Mouse (Mus musculus): ENCODE data around the gene Samd11. TPM values are rescaled to one million over a fixed set of nuclear protein-coding genes. Genes with fewer than 3 reads are reported as not detected.
A peak's percentile ranks its signal among the peaks of the same experiment; 100 is the strongest.

Gene Samd11
- polyA plus RNA-seq, 1 experiment from 2014 or later, result 2.6 TPM

DNA sequence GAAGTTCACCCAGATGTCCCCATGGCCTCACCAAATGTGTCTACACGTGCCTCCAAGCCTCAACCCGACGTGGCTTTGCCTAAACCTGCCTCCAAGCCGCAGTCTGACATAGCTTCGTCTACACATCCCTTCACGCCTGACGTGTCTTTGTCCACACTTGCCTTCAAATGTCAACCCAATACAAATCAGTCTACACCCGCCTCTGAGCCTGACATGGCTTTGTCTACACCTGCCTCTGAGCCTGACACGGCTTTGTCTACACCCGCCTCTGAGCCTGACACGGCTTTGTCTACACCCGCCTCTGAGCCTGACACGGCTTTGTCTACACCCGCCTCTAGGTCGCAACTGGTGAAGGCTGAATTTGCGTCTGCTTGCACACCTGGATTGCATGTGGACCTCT lies 37.6 kb downstream of the Samd11 start:
- no peak overlapping the region for H3K4me2 ChIP-seq
- no peak overlapping the region for H3K9ac ChIP-seq (ENCODE audit: low read length)
- ATAC-seq (ENCODE audit: low FRiP score) (no peak), DNase-seq (ENCODE audit: low spot score, missing footprints) (no peak)
- H3K36me3 ChIP-seq (ENCODE audit: control insufficient read depth, insufficient read depth, low read length), result no peaks in the 10 kb centered on the region
- 84% methylated on average over 16 of the region's 16 CpGs for WGBS
- no peak overlapping the region for H3K4me3 ChIP-seq (ENCODE audit: low read depth, low read length)
- H3K27ac ChIP-seq (ENCODE audit: low read depth, low read length), result no peak overlapping the region
- H3K9me3 ChIP-seq (ENCODE audit: control insufficient read depth, low read length), result no peaks in the 10 kb centered on the region
- no peaks in the 10 kb centered on the region for H3K4me1 ChIP-seq (ENCODE audit: control insufficient read depth, insufficient read depth, low read length)
- H3K27me3 ChIP-seq (ENCODE audit: control insufficient read depth, insufficient read depth, low read length), result no peaks in the 10 kb centered on the region

DNA sequence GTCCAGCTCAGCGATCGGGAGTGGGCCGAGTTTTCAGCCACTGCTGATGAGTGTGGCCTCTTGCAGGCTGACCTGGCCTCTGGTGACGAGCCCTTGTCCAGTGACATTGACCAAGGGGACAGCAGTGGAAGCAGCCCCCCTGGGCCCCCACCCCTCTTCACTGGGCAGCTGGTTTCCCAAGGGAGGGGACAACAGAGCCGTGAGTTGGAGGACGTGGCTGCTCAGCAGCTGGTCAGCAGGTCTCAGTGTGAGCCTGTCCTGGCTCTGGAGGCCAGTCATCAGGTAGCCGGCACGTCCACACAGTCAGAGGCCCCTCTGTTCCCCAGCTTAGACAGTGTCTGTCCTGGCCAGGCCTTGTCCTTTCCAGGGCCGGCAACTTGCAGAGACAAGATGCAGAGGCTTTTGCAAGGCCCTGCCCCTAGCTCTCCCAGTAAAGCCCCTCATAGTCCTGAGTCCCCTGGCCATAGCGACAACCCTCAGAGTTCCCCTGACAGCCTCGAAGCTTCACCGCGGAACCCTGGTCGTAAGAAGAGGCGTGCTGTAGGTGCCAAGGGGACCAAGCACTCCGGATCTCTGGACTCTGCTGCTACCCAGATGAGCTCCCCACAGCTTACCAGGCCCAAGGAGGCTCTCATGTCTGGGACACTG lies 38.3 kb downstream of the Samd11 start:
- no peaks in the 10 kb centered on the region for H3K36me3 ChIP-seq (ENCODE audit: control insufficient read depth, insufficient read depth, low read length)
- H3K4me2 ChIP-seq, result no peak overlapping the region
- no peaks in the 10 kb centered on the region for H3K9me3 ChIP-seq (ENCODE audit: control insufficient read depth, low read length)
- no peak for ATAC-seq (ENCODE audit: low FRiP score)
- DNase-seq (ENCODE audit: low spot score, missing footprints), result no peak
- no peak overlapping the region for H3K9ac ChIP-seq (ENCODE audit: low read length)
- H3K4me3 ChIP-seq (ENCODE audit: low read depth, low read length), result no peak overlapping the region
- no peak overlapping the region for H3K27ac ChIP-seq (ENCODE audit: low read depth, low read length)
- 81% methylated on average over 16 of the region's 16 CpGs for WGBS
- H3K27me3 ChIP-seq (ENCODE audit: control insufficient read depth, insufficient read depth, low read length), result no peaks in the 10 kb centered on the region
- no peaks in the 10 kb centered on the region for H3K4me1 ChIP-seq (ENCODE audit: control insufficient read depth, insufficient read depth, low read length)

DNA sequence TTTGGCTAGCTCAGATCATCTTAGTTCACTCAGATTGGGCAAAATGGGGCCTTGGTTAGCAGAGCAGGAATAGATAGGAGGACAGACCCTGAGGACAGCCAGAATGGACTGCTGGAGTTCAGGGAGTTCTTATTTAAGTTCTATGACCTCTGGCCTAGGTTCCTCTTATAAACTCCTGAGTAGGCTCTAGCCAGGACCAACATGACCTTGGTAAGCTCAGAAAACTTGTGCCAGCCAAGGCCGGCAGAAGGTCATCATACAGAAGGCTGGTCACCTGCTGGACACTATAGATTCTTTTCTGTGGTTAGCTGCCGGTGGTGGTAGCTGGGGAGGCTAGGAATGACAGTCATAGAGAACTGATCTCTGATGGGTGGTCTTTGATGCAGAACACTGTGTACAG lies 39.3 kb downstream of the Samd11 start:
- Histone ChIP-seq H3K4me2 (no peak overlapping the region), H3K4me3 (ENCODE audit: low read depth, low read length) (no peak overlapping the region), H3K36me3 (ENCODE audit: control insufficient read depth, insufficient read depth, low read length) (no peaks in the 10 kb centered on the region), H3K9me3 (ENCODE audit: control insufficient read depth, low read length) (no peaks in the 10 kb centered on the region), H3K4me1 (ENCODE audit: control insufficient read depth, insufficient read depth, low read length) (no peaks in the 10 kb centered on the region), H3K27me3 (ENCODE audit: control insufficient read depth, insufficient read depth, low read length) (no peaks in the 10 kb centered on the region), H3K27ac (ENCODE audit: low read depth, low read length) (no peak overlapping the region), H3K9ac (ENCODE audit: low read length) (no peak overlapping the region)
- no peak for ATAC-seq (ENCODE audit: low FRiP score)
- whole genome bisulfite sequencing, result 84% methylated on average over 2 of the region's 2 CpGs
- DNase-seq (ENCODE audit: low spot score, missing footprints), result no peak

DNA sequence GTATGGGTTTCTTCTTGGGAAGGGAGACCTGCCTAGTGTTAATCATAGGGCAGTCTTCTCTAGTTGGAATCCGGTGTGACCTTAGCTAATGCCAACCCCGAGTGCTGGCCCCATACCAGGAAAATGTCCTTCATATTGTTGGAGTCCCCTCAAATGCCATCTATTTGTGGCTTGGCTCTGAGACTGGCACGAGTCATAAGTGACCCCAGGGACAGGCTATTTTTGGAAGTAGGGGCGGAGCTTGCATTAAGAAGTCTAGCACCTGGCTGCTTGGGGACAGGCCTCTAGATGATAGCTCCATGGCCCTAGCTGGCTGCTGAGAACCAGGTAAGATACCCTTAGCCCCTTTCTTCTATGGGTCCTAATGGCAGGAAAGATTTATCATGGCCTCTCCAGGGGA lies 39.8 kb downstream of the Samd11 start, which contains the start of gene Perm1:
Gene Perm1, plus strand, starts transcription at position 220 of the 400 bp plus-strand sequence.
- ATAC-seq (ENCODE audit: low FRiP score), result no peak
- H3K4me1 ChIP-seq (ENCODE audit: control insufficient read depth, insufficient read depth, low read length), result no peaks in the 10 kb centered on the region

DNA sequence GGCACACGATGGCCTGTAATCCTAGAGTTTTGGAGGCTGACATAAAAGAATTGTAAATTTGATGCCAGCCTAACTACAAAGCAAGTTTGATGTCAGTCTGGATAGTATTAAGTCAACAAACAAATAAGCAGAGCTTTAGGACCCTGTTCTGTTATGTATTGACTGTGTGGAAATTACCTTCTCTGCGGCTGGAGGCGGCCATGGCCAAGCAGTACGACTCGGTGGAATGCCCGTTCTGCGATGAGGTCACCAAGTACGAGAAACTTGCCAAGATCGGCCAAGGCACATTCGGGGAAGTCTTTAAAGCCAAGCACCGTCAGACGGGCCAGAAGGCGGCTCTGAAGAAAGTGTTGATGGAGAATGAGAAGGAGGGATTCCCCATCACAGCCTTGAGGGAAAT lies 42.3 kb downstream of the Samd11 start:
- ATAC-seq (ENCODE audit: low FRiP score), result no peak
- Histone ChIP-seq H3K9me3 (ENCODE audit: control insufficient read depth, low read length) (no peaks in the 10 kb centered on the region), H3K4me1 (ENCODE audit: control insufficient read depth, insufficient read depth, low read length) (no peaks in the 10 kb centered on the region), H3K9ac (ENCODE audit: low read length) (no peak overlapping the region), H3K4me2 (no peak overlapping the region), H3K27ac (ENCODE audit: low read depth, low read length) (no peak overlapping the region), H3K27me3 (ENCODE audit: control insufficient read depth, insufficient read depth, low read length) (no peaks in the 10 kb centered on the region), H3K36me3 (ENCODE audit: control insufficient read depth, insufficient read depth, low read length) (no peaks in the 10 kb centered on the region), H3K4me3 (ENCODE audit: low read depth, low read length) (no peak overlapping the region)
- WGBS, result 94% methylated on average over 13 of the region's 13 CpGs
- DNase-seq (ENCODE audit: low spot score, missing footprints), result no peak

More for the DNA sequence above, 39.8 kb downstream of the Samd11 start, which contains the start of gene Perm1:
- 83% methylated on average over 4 of the region's 4 CpGs for WGBS
- H3K4me2 ChIP-seq, result no peak within 1 kb of the TSS
- no peak within 1 kb of the TSS for H3K27ac ChIP-seq (ENCODE audit: low read depth, low read length)
- no peaks in the 10 kb centered on the region for H3K36me3 ChIP-seq (ENCODE audit: control insufficient read depth, insufficient read depth, low read length)
- no peaks in the 10 kb centered on the region for H3K9me3 ChIP-seq (ENCODE audit: control insufficient read depth, low read length)
- H3K27me3 ChIP-seq (ENCODE audit: control insufficient read depth, insufficient read depth, low read length), result no peaks in the 10 kb centered on the region
- H3K9ac ChIP-seq (ENCODE audit: low read length), result no peak within 1 kb of the TSS
- no peak within 1 kb of the TSS for H3K4me3 ChIP-seq (ENCODE audit: low read depth, low read length)
- DNase-seq (ENCODE audit: low spot score, missing footprints), result no peak

DNA sequence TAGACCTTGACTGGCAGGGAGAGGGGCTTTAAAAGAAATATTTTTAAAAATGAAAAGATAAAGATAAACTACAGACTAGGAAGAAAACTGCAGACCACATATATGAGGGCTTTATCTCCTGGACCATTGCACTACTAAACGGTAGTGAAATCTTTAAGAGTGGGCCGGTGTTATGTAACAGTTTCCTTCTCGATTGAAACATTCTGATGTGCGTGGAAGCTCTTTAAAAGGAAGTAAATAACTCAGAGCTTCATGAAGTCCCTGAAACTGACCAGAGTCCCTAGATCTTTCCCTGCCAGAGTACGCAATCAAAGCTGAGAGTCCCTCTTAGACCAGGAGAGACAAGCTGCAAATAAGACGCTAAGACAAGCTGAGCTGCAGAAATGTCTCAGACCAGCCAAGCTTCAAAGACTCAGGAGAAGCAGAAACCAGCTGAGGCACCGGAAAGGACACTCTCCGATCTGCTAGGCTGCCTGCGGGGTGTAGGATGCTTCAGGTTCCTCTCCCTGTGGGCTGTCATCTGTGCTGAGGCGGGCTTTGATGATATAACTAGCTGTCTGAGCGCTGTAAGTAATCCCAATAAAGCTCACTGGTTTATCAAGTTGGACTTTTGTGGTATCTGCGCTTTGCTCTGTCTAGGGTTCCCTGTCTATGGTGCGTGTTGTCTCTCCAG lies 45.4 kb downstream of the Samd11 start:
- Histone ChIP-seq H3K4me3 (ENCODE audit: low read depth, low read length) (no peak overlapping the region), H3K4me2 (no peak overlapping the region), H3K9me3 (ENCODE audit: control insufficient read depth, low read length) (no peaks in the 10 kb centered on the region), H3K4me1 (ENCODE audit: control insufficient read depth, insufficient read depth, low read length) (peaks cover 1% of the 10 kb centered on the region), H3K36me3 (ENCODE audit: control insufficient read depth, insufficient read depth, low read length) (no peaks in the 10 kb centered on the region), H3K27ac (ENCODE audit: low read depth, low read length) (no peak overlapping the region), H3K27me3 (ENCODE audit: control insufficient read depth, insufficient read depth, low read length) (no peaks in the 10 kb centered on the region), H3K9ac (ENCODE audit: low read length) (no peak overlapping the region)
- 78% methylated on average over 13 of the region's 13 CpGs for WGBS
- DNase-seq (ENCODE audit: low spot score, missing footprints) (no peak), ATAC-seq (ENCODE audit: low FRiP score) (no peak)

DNA sequence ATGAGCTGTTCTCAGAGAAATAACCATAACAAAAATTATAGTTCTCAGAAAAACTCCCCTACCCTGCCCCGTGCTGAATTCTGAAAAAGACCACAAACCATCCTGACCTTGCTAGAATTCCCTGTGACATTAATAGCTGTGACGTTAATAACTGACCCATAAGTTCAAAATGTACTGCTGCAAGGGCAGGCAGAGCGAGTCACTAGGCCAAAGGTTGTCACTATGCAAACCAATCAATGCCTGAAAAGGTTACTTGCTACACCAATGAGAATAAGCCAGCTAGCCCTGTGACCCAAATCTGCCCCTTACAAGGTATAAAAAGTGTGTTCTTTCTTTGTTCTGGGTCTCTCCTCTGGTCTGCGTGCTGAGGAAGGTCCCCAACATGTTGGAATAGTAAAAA lies 46.6 kb downstream of the Samd11 start:
- DNase-seq (ENCODE audit: low spot score, missing footprints) (no peak), ATAC-seq (ENCODE audit: low FRiP score) (no peak)
- H3K27me3 ChIP-seq (ENCODE audit: control insufficient read depth, insufficient read depth, low read length), result no peaks in the 10 kb centered on the region
- no peak overlapping the region for H3K27ac ChIP-seq (ENCODE audit: low read depth, low read length)
- H3K4me1 ChIP-seq (ENCODE audit: control insufficient read depth, insufficient read depth, low read length), result peaks cover 13% of the 10 kb centered on the region
- H3K9me3 ChIP-seq (ENCODE audit: control insufficient read depth, low read length), result no peaks in the 10 kb centered on the region
- no peak overlapping the region for H3K4me3 ChIP-seq (ENCODE audit: low read depth, low read length)
- H3K36me3 ChIP-seq (ENCODE audit: control insufficient read depth, insufficient read depth, low read length), result no peaks in the 10 kb centered on the region
- H3K9ac ChIP-seq (ENCODE audit: low read length), result no peak overlapping the region
- 88% methylated on average over 4 of the region's 4 CpGs for WGBS
- H3K4me2 ChIP-seq, result no peak overlapping the region

DNA sequence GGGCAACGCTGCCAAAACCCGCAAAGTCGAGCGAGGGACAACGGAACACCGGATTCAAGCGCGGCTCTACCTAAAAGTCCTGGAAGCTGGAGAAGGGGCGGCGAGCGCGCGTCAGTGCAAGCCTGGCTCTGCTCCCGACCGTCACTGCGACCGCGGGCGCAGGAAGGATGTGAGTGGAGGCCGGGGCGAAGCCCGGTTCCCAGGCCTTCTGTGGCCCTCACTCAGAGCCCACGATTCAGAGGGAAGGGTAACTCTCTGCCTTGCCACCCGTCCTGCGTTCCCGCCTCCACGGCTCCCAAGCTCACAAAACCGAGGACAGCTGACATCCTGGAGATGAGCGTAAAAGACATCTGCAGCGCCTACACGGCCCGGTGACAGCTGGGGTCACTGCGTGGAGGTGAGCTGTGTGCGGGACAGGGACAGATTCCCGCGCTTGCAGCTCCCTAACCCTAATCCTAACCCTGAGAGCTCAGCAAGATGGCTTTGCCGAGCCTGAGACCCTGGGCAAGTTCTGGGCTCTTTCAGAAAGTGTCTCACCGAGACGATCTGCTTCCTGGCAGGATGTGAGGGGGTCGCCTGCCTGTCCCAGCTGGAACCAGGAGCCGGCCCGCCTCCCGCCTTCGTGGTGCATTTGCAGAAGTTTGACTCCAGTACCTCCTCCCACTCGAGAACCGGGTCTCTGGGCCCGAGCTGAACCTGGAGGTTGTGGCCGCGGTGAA lies 51.9 kb downstream of the Samd11 start:
- under 1% methylated on average over 49 of the region's 49 CpGs for WGBS
- H3K9me3 ChIP-seq (ENCODE audit: control insufficient read depth, low read length), result no peaks in the 10 kb centered on the region
- peaks cover 22% of the 10 kb centered on the region for H3K4me1 ChIP-seq (ENCODE audit: control insufficient read depth, insufficient read depth, low read length)
- H3K27me3 ChIP-seq (ENCODE audit: control insufficient read depth, insufficient read depth, low read length), result 0 out of 2 replicates have a peak, but pooled peaks cover 2% of the 10 kb centered on the region
- DNase-seq (ENCODE audit: low spot score, missing footprints) (peak; percentile 96), ATAC-seq (ENCODE audit: low FRiP score) (peak; percentile 63)
- peak overlapping the region; percentile 49; the same call in 1 of the 2 replicates for H3K27ac ChIP-seq (ENCODE audit: low read depth, low read length)
- peak overlapping the region; percentile 73 for H3K4me2 ChIP-seq
- H3K36me3 ChIP-seq (ENCODE audit: control insufficient read depth, insufficient read depth, low read length), result no peaks in the 10 kb centered on the region
- peak overlapping the region; percentile 62 for H3K4me3 ChIP-seq (ENCODE audit: low read depth, low read length)
- H3K9ac ChIP-seq (ENCODE audit: low read length), result peak overlapping the region; percentile 73

DNA sequence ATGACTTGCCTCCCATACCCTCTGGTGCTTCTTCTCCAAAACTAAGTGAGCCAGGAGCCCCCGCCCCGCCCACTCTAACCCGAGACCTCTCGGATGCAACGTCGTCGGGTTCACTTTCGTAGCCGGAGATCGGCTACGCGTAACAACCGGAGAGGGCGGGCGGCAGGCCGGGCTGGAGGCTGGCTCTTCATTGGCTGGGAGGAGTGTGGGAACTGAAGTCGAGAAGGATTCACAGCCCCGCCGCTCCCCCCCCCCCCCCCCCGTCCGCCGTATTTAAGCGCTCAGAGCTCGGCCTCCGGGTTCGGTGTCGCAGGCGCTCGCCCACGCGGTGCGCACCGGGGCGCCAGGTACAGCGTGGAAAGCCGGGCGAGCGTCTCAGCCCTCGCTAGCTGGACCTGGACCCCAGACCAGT lies 52.5 kb downstream of the Samd11 start, which contains the start of gene AW011738:
Gene AW011738, plus strand, starts transcription at position 304 of the 412 bp plus-strand sequence.
- H3K4me3 ChIP-seq (ENCODE audit: low read depth, low read length), result peak within 1 kb of the TSS; percentile 62
- DNase-seq (ENCODE audit: low spot score, missing footprints), result peak; percentile 95
- H3K4me2 ChIP-seq, result peak within 1 kb of the TSS; percentile 73
- peak; percentile 84 for ATAC-seq (ENCODE audit: low FRiP score)
- H3K9me3 ChIP-seq (ENCODE audit: control insufficient read depth, low read length), result no peaks in the 10 kb centered on the region
- peak within 1 kb of the TSS; percentile 73 for H3K9ac ChIP-seq (ENCODE audit: low read length)
- peak within 1 kb of the TSS; percentile 49; the same call in 1 of the 2 replicates for H3K27ac ChIP-seq (ENCODE audit: low read depth, low read length)
- H3K27me3 ChIP-seq (ENCODE audit: control insufficient read depth, insufficient read depth, low read length), result 0 out of 2 replicates have a peak, but pooled peaks cover 2% of the 10 kb centered on the region
- WGBS, result under 1% methylated on average over 26 of the region's 39 CpGs
- H3K4me1 ChIP-seq (ENCODE audit: control insufficient read depth, insufficient read depth, low read length), result peaks cover 22% of the 10 kb centered on the region
- H3K36me3 ChIP-seq (ENCODE audit: control insufficient read depth, insufficient read depth, low read length), result no peaks in the 10 kb centered on the region
